Mouse (Mus musculus) cerebellum, adult 9-11 months (tissue): ENCODE data around the gene Fkbp10.

Experiments
- DNase-seq: peaks from one replicate; pipeline ENCODE4 v3.0.0; 2022

Fkbp10 gene

DNA sequence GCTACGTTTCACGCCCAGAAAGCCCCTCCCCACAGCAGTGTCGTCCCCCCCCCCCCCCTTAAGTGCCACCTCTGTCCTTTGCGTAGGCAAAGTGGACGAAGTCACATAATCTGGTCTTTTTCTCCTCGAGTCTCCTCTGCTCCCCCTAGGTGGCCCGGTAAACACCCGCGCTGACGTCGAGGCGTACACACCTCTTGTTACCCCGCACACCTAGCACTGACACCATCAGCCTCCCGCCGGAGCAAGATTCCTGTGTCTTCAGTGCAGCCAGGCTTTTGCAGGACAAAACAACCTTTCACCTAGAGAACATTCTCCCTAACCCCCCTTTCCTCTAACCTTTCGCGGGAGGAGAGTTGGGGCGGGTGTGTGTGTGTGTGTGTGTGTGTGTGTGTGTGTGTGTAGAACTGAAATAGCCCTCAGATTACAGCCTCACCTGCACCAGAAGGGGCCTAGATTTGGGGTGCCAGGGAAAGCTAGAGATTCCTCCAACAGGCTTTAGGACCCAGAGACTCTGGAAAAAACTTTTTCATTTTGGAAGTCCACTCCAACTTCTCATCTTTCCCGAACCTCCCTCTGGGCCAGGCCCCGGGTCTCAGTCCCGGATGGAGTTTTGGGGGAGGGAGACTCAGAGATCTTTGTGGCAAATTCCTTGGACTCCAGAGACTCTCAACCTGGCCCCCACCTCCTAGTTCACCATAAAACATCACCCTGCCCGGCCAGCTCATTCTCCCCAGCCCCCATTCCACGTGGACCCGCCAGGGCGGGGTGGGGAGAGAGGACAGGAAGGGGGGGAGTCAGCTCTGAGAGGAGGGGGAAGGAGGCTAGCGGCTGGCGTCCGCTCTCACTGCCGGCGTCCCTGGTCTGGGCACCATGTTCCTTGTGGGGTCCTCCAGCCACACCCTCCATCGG, at the start of gene Fkbp10:
Gene Fkbp10 (plus strand): TSS at position 784 of the 909 bp plus-strand sequence.
- DNase-seq = peak; percentile 59

DNA sequence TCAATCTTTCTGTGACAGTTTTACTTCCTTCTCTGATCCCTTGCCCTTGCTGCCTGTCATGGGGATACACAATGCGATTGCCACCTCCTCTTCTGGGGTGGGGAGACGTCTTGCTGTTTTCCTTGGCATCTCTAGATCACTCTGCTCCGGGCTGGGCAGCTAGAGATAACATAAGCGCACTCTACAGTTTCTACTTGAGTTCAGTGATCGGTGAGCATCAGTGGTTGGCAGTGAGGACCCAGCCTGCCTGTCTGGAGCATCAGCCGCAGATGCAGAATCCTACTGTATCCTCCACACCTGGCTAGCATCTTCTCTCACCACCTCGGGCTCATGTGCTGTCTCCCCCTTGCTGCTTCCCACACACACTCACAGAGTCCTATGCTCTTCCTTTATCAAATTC, 46.4 kb upstream of the Fkbp10 start:
- DNase-seq = no peak

DNA sequence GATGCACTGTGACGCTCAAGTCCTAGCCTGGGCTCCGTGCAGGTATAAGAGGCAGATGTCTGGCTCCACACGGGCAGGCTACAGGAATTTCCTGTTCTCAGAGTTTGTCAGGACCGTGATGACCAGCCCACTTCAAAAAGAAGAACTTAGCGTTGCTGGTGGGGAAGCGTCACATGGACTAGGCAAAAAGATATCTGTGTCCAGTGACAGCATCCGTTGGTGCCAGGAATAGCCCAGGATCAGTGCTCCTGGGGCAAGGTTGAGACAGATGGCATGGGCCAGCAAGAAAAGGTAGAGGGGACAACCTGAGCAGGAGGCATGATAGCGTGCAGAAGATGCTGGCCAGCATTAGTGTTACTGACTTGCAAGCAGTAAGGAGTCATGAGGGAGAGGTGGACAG, 45.7 kb upstream of the Fkbp10 start:
- DNase-seq = peak; percentile 73

DNA sequence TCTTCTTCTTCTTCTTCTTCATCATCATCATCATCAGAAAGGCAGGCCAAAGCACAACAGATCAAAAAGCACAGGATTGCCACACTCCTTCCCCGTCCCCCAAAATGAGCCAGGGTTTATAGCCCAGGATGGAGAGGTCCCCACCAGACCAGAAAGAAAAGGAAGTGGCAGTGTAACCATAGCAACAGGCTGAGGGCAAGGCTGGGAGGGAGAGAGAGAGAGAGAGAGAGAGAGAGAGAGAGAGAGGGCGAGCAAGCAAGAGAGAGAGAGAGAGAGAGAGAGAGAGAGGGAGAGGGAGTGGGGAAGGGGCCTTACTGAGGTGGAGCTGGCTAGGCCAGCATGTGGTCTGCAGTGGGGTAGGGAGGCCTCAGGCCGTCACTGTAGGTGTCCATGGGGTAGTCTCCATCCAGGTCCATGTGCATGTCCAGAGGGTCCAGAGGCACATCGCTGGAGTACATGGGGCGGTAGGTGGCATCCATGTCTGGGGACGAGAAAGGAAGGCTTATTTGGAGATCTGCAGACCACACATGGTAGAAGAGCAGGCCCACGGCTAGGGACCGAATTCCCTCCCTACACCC, 43.4 kb upstream of the Fkbp10 start:
- no peak for DNase-seq

DNA sequence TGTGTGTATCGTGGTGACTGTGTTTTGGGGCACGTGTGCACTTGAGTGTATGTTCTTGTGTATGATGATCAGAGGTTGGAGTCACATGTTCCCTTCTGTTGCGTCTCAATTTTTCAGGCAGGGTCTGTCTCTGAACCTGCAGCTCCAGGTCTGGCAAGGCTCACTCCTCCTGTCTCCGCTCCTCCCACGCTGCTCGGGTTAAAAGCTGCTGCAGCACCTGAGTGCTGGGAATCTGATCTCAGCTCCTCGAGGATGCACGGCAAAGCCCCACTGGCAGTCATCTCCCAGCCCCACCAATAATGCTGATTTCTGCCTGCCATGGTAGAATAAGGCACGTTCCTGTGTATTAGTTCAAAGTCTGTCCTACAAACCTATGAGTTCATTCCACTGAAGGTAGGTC, 40.4 kb upstream of the Fkbp10 start:
- no peak for DNase-seq

DNA sequence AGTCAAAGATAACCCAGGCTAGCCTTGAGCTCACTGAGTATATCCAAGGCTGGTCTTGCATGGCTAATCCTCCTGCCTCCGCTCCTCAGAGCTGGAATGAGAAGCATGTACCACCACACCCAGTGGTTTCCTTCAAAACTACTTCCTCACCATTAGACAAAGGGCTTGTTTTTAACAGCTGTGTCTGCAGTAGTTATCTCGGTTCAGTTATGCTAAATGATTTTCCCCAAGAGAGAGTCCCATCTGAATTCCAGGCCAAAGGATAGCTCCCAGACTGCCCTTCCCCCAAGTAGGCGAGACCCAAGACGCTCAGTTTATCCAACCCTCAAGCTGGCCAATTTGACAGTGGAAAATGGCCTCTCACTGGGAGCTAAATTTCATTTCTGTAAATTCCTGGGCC, 39.5 kb upstream of the Fkbp10 start:
- DNase-seq = no peak

DNA sequence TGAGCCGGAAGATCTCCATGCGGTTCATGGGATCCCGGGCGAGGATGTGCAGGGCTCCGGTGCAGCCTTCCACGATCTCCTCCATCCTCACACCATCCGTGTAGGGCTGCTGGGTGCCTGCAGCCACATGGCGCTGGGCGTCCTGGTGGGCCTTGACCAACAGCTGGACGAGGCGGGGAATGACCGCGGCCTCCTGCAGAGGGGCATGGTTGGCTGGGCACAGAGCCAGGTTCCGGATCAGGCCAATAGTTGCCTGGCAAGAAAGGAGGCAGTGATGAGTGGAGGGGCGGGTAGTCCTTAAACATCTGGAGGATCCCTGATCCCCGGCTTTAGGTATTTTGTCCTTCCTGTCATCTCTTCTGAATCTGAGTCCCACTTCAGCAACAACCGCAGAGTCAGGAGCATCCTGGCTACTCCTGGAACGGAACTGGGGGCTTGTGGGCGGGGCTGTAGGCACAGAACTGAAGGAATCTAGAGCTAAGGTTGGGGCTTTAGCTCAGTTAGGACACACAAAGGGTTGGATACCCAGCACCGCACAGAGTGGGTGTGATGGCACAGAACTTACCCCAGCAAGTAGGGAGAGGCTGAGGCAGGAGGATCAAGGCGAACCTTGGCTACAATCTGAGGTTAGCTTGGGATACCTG, 38.6 kb upstream of the Fkbp10 start:
- no peak for DNase-seq

DNA sequence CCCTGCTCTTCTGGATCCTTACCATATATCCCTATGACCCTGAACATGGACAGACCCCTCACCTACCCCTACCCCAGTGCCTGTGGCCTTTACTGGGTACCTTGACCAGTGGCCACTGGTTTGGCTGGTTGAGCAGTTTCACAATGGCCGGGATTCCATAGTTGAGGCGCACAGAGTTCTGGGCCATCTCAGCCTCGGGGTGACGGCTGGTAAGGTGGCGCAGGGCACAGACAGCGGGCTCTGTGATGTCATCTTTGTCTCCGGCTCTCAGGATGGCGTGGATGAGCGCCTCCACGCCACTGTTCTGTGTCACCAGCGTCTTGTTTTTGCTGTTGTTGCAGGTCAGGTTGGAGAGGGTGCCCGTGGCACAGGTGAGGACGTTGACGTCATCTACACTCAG, 37.5 kb upstream of the Fkbp10 start:
- DNase-seq = no peak

DNA sequence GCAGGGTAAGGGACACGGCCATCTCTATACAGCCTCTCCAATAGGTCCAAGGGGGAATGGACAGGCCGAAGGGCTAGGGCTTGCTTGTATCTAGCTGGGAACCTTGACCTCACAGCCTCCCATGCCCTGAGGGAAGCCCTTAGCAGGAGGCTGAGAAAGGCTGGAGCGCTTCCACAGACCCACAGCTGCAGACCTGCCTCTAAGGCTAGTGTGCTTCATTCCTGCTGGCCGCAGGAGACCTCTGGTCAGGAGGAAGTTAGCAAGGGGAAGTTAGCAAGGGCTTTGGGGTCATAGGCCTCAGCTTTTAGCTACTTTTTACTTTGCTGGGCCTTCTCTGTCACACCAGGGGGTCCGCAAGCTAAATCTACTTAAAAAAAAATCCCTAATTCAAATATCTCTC, 37.1 kb upstream of the Fkbp10 start:
- no peak for DNase-seq

DNA sequence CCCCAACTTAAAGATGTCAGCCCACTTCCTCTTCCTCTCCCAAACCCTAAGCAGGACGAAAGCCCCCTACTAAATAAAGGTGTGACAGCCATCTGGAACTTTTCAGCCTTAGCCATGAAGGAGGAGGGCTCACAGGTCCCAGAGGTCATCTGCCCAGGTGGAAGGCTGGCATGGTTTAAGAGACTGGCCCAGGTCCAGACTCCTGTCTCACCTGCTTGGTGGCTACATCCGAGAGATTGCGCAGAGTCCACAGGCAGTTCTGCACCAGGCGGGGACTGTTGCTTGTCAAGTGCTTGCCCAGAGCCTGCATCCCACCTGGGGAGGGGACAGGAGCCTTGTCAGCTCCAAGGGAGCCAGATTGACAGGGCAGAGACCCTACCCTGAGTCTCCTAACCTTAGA, 36.2 kb upstream of the Fkbp10 start:
- DNase-seq = no peak

DNA sequence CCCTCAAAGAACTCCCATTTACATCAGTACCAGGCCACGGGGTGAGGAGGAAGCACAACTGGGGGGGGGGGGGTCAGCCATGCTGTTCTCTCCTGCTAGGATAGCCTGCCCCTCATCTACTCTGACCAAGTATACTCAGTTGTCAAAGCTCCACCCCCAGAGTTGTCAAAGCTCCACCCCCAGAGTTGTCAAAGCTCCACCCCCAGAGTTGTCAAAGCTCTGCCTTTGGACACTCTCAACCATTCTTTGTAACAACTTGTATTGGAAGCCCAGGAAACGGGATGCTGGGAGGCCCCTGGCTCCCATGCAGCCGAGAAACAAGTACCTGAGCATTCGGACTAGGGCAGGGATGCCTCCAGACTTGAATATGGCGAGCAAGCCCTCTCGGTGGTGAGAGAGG, 32.8 kb upstream of the Fkbp10 start:
- no peak for DNase-seq

DNA sequence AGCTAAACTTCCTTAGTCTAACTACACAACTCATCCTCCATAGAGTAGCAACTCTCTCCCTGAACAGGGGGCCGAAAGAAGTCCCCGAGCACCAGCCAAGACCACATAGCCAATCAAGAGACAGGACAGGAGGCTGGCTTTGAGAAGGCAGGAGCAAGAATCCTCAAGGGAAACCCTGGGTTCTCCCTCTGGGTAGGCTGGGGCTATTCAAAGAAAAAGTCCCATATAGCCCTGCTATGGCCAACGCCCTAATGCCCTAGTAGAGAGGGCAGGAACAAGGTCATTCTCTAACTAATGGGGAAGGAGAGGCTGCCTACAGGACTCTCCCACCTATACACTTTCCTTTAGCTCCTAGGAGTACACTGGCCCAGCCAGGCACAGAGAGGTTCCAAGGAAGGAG, 30.5 kb upstream of the Fkbp10 start:
- no peak for DNase-seq

DNA sequence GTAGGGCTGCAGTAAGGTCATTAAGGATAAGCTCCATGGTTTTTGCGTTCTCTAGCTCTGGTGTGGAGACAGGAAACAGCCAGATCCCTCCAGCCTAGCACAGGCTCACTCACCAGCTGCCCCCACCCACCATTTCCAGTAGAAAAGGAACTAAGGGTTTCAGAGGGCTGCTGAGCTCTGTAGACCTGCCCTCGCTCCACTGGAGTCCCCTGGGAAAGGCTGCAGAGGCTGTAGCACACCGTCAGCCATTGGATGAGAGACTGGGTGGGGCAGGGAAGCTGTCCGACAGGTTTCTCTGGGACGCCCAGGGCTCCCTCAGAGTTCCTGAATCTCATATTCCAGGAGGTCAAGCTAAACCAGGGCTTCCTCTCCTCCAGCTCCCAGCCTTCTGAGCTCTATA, 28.9 kb upstream of the Fkbp10 start:
- DNase-seq = no peak

DNA sequence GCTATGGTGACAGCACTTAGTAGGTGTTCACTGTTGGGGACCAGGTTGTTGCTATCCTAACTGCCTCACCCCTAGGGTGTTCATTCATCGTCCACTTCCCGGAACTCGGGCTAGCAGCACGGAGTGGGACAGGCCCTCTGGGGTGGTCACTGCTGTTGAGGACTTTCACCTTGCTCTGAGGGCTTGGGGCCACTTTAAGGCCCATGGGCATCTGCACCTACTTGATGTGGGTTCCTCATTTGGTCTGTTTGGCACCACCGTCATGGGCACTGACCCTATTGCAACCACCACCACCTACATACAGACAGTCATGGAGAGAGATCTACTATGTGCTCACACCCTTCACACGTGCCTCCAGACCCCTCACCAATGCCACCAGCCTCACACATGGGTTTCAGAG, 28.4 kb upstream of the Fkbp10 start:
- peak; percentile 28 for DNase-seq

DNA sequence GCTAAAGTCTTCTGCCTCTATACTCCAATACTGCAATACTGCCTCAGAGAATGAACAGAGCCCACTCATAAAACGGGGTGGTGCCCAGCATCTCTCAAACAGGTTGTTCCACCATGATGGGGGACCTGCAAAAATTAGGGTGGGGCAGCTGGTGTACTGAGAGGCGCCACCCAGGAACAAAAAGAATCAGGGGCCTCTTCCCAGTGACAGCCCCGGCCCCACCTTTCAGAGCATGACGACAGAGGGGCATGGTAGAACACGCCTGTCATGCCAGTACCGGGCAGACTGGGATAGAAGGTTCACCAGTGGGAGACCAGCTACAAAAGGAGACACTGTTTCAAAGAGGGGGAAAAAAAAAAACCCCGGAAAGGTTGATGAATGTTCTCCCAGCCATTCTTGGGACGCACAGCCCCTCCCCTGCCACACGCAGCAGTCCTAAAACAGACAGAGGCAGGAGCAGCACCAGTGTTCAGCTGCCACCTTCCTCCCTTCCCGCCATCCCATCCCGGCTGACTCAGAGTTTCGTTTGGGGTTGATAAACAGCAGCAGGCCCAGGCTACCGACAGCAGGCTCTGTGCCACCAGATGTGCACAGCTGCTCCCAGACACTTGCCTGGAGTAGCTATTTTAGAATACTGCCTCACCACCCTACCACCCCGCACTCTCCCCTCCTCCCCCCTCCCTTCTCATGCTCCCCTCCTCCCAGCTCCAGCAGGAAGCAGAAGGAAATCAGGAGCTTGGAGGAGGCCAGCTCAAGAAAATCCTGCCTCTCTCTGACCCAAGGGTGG, 27.7 kb upstream of the Fkbp10 start:
- peak; percentile 45 for DNase-seq

DNA sequence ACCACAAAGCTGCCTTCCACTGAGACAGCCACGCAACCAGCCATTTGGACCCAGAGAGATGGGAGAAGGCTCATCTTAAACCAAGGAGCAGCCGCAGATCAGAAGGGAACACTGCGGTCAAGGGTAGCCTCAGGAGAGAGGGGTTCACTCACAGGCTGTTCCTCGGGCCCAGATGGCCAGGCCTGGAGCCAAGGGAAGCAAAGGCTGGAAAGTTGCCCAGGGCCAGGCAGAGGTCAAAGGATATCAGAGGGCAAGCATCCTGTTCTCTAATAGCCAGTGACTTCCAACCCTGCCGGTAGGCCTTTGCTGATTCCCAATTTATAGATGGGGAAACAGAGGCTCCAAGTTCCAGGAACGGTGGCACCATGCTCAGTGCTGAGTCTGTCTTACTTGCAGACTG, 26.9 kb upstream of the Fkbp10 start:
- DNase-seq = peak; percentile 75

DNA sequence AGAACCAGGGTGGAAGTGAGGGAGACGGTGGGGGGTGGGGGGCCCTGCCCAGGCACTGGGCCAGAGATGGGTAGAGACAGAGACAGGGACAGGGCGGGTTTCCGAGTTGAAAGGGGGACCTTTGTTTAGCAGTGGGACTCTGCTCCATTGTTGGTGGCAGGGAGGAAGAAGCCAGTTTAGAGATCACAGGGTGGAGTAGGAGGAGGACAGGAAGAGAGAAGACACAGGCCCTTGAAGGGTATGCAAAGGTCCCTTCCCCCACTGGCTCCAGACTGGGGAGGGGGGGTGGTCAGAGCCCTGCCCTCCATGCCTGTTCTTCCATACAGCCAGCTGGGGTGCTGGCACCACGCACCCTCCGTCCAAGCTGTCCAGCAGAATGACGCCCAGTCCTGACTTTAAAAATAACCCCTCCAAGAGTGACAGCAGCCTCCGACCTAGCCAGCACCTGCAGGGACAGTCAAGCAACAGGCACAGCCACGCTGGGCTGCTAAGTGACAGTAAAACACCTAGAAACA, 25.5 kb upstream of the Fkbp10 start:
- DNase-seq = peak; percentile 94

DNA sequence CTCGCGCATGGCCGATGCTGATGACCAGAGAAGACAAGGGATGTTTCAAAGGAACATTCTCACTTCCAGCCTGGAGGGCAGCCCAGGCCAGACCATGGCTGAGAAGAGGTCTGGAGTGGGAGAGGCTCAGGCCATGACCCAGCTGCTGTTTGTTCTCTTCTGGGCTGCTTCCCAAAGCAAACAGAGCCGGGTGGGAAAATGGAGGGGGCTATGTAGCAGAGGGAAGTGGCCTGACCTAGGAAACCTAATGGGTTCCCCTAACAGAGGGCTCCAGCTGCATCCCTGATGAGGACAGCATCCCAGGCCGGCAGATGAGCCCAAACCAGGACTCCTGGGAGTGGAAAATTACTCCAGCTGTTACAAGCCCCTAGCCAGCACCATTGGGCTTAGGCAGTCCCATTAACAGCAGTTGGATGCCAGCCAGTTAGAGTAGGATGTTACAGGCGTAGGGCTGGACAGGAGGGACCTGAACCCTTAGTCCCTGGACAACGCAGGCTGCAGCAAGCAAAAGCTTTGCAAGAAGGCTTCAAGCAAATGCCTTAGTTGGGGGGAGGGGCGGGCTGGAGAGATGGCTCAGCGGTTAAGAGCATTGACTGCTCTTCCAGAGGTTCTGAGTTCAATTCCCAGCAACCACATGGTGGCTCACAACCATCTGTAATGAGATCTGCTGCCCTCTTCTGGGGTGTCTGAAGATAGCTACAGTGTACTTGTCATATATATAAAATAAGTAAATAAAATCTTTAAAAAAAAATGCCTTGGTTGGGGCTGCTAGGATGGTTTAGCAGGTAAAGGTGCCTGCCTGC, 24.2 kb upstream of the Fkbp10 start:
- DNase-seq = peak; percentile 72

DNA sequence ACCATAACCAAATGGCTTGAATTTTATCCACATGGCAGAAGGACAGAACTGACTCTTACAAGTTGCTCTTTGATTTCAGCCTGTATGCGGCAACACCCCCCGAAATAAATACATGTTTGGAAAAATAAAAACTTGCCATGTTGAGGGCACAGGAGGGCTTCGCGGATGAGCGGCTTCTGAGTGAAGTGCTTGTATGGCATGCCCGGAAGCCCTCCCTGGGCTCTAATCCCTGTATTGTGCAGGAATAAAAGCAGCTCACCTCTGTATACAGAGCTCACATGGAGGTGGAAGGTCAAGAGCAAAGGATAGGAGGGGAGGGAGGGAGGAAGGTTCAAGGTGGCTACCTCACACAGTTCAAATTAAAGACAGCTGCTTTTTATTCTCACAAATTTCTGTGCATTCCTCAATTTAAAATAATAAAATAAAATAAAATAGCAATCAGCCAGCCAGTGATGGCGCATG, 23.6 kb upstream of the Fkbp10 start:
- peak; percentile 30 for DNase-seq

DNA sequence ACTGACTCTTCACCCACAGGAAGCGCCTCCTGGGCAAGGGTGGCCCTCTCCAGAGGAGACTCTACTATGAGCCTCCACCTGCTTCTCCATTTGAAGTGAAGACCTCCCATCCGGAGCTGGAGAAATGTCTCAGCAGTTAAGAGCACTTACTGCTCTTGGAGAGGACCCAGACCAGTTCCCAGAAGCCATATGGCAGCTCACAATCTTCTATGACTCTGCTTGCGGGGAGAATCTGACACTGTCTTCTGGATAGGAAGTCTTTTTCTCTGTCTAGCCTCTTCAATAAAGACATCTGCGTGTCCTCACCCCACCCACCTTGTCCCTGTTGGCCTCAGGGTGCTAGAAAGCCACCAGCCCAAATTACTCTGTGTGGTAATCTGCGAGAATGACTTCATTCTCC, 22.5 kb upstream of the Fkbp10 start:
- DNase-seq = peak; percentile 58

DNA sequence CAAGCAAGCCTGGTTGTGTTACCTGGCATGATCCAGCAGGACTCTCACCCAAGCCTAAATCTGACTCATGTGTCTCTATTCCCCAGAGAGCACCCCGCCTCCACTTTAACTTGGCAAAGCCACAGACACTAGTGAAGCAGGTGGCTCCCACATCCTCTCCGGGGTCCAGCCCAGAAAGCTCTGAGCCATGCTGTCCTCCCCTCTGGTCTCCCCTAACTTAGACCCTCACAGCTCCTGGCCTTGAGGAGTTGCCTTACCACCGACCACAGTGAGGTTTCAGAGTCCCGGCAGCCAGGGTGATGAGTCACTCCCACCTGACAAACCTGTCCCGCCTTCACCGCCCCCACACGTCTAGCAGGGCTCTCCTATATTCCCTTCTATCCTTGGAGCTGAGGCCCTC, 21.8 kb upstream of the Fkbp10 start:
- DNase-seq = peak; percentile 75
